Mouse (Mus musculus) kidney, embryonic 16.5 days (tissue): ENCODE results near the gene Fgfr2. TPM values are rescaled to one million over a fixed set of nuclear protein-coding genes. Genes with fewer than 3 reads are reported as not detected.
A peak's percentile ranks its signal among the peaks of the same experiment; 100 is the strongest.

Experiments
- ATAC-seq: fragments of 200-750 bp; cut with Nextera tagmentation; 2 replicates; pipeline ENCODE4 v1.8.0; 2017; ENCODE audit warnings: moderate TSS enrichment; ENCODE audit not compliant: low FRiP score, low TSS enrichment
- H3K27ac ChIP-seq: fragments of 300-500 bp; sonication (generic); 2 replicates; pipeline ENCODE4 v1.5.1; 2014; ENCODE audit warnings: low read length
- H3K27me3 ChIP-seq: fragments of 300-500 bp; sonication (generic); 2 replicates; pipeline ENCODE4 v1.6.1; 2014; ENCODE audit warnings: low read length, control low read depth, mixed read lengths; ENCODE audit not compliant: insufficient read depth
- H3K36me3 ChIP-seq: fragments of 300-500 bp; sonication (generic); 2 replicates; pipeline ENCODE4 v1.6.1; 2014; ENCODE audit warnings: low read length, control low read depth, mixed read lengths; ENCODE audit not compliant: insufficient read depth
- H3K4me1 ChIP-seq: fragments of 300-500 bp; sonication (generic); 2 replicates; pipeline ENCODE4 v1.6.1; 2014; ENCODE audit warnings: low read length, control low read depth, mixed read lengths; ENCODE audit not compliant: insufficient read depth
- H3K4me2 ChIP-seq: fragments of 300-500 bp; sonication (generic); replicated peaks from 2 replicates; pipeline ENCODE4 v1.6.1; 2014; ENCODE audit warnings: low read depth, low read length
- H3K4me3 ChIP-seq: fragments of 300-500 bp; sonication (generic); 2 replicates; pipeline ENCODE4 v1.5.1; 2014; ENCODE audit warnings: mild to moderate bottlenecking, low read length
- H3K9ac ChIP-seq: fragments of 300-500 bp; sonication (generic); replicated peaks from 2 replicates; pipeline ENCODE4 v1.6.1; 2014; ENCODE audit warnings: low read length
- H3K9me3 ChIP-seq: fragments of 300-500 bp; sonication (generic); 2 replicates; pipeline ENCODE4 v1.6.1; 2016; ENCODE audit warnings: low read length, control low read depth
- WGBS: fragments of 180-500 bp; shearing (Covaris S2); extraction: QIAGEN DNeasy Blood & Tissue Kit; methylation state at CpG from one replicate; pipeline ENCODE4 v1.1.7; 2014; 5-methylcytosine and 5-hydroxymethylcytosine counted together
- polyA plus RNA-seq: library from polyadenylated mRNA; unstranded; fragments of >200 nt; fragmentation: Nextera tagmentation; extraction: Ambion mirVana; gene quantifications from 2 replicates; pipeline ENCODE4 v1.2.1, GENCODE M21; 2015

Fgfr2 gene
- polyA plus RNA-seq, 1 experiment from 2014 or later, result 118 TPM

- Histone ChIP-seq H3K4me3 (no peak overlapping the region), H3K9ac (no peak overlapping the region), H3K9me3 (no peaks in the 10 kb centered on the region), H3K4me1 (peaks cover 7% of the 10 kb centered on the region; the same call in 1 of the 2 replicates), H3K27ac (no peak overlapping the region), H3K36me3 (no peaks in the 10 kb centered on the region), H3K27me3 (no peaks in the 10 kb centered on the region), H3K4me2 (no peak overlapping the region)
- WGBS, result 39% methylated on average over 16 of the region's 16 CpGs
- no peak for ATAC-seq
Observed at GRCm38 (mm10) chr7:130812407-130812806, 2310.7 kb downstream of the Fgfr2 start.

DNA sequence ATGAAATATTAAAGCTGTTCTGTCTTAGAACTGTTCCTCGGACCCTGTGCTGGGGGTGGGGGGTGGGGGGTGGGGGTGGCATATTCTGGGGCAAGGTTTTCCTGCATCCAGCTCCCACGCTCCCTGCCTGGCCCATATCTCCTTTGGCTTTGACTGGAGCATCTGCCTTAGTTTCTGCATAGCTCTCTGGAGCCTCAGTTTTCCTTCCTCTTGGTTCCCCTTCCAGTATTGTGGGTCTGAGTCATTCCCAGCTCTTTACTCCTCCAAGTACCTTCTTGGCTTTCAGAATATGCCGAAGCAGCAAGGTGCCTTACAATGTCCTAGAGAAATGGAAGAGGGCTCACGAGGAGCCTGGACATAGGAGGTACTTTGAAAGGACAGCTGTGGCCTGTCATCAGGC, 2312.9 kb downstream of the Fgfr2 start:
- Histone ChIP-seq H3K27ac (no peak overlapping the region), H3K36me3 (no peaks in the 10 kb centered on the region), H3K4me3 (no peak overlapping the region), H3K9ac (no peak overlapping the region), H3K27me3 (no peaks in the 10 kb centered on the region), H3K4me2 (no peak overlapping the region), H3K4me1 (peaks cover 7% of the 10 kb centered on the region; the same call in 1 of the 2 replicates), H3K9me3 (no peaks in the 10 kb centered on the region)
- 69% methylated on average over 4 of the region's 4 CpGs for WGBS
- no peak for ATAC-seq

DNA sequence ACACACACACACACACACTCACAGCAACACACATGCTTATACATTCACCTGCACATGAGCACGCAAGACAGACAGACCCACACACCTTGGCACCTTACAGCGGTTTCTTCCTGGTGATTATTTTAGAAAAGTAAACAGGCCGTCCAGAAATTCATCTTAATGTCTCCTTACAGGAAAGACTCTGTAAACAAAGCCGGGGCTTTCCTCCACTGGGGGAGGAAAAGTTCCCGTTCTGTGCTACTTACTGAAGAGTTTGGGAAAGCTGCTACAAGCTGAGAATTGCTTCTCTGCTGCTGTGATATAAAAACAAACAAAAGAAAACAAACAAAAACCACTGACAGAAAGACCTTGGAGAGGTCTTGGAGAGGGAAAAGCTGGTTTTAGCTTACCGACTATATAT, 2314.5 kb downstream of the Fgfr2 start:
- Histone ChIP-seq H3K36me3 (no peaks in the 10 kb centered on the region), H3K9ac (no peak overlapping the region), H3K4me1 (peaks cover 7% of the 10 kb centered on the region; the same call in 1 of the 2 replicates), H3K27me3 (no peaks in the 10 kb centered on the region), H3K4me2 (no peak overlapping the region), H3K27ac (no peak overlapping the region), H3K9me3 (no peaks in the 10 kb centered on the region), H3K4me3 (no peak overlapping the region)
- ATAC-seq, result no peak
- WGBS, result 41% methylated on average over 6 of the region's 6 CpGs

- Histone ChIP-seq H3K4me2 (no peak overlapping the region), H3K27ac (no peak overlapping the region), H3K36me3 (no peaks in the 10 kb centered on the region), H3K4me1 (peaks cover 7% of the 10 kb centered on the region; the same call in 1 of the 2 replicates), H3K9me3 (no peaks in the 10 kb centered on the region), H3K4me3 (no peak overlapping the region), H3K27me3 (no peaks in the 10 kb centered on the region), H3K9ac (no peak overlapping the region)
- 76% methylated on average over 8 of the region's 8 CpGs for WGBS
- no peak for ATAC-seq
Observed at GRCm38 (mm10) chr7:130807749-130808148, 2315.4 kb downstream of the Fgfr2 start.

GRCm38 (mm10) chr7:130804991-130805390, 2318.2 kb downstream of the Fgfr2 start:
- Histone ChIP-seq H3K4me3 (no peak overlapping the region), H3K4me2 (no peak overlapping the region), H3K36me3 (no peaks in the 10 kb centered on the region), H3K9me3 (no peaks in the 10 kb centered on the region), H3K4me1 (peaks cover 11% of the 10 kb centered on the region; the same call in 1 of the 2 replicates), H3K27me3 (no peaks in the 10 kb centered on the region), H3K27ac (no peak overlapping the region), H3K9ac (no peak overlapping the region)
- WGBS, result 44% methylated on average over 5 of the region's 5 CpGs
- peak; percentile 49; the same call in 1 of the 2 replicates for ATAC-seq

GRCm38 (mm10) chr7:130803251-130803825, 2319.8 kb downstream of the Fgfr2 start:
- H3K36me3 ChIP-seq, result no peaks in the 10 kb centered on the region
- 89% methylated on average over 8 of the region's 8 CpGs for WGBS
- H3K9me3 ChIP-seq, result no peaks in the 10 kb centered on the region

GRCm38 (mm10) chr7:130801811-130802210, 2321.3 kb downstream of the Fgfr2 start:
- H3K4me1 ChIP-seq, result peaks cover 4% of the 10 kb centered on the region; the same call in 1 of the 2 replicates
- H3K9ac ChIP-seq, result no peak overlapping the region
- ATAC-seq, result no peak
- no peak overlapping the region for H3K27ac ChIP-seq
- H3K4me3 ChIP-seq, result no peak overlapping the region
- H3K4me2 ChIP-seq, result no peak overlapping the region
- H3K27me3 ChIP-seq, result no peaks in the 10 kb centered on the region
- WGBS, result 87% methylated on average over 4 of the region's 4 CpGs
- H3K9me3 ChIP-seq, result no peaks in the 10 kb centered on the region
- no peaks in the 10 kb centered on the region for H3K36me3 ChIP-seq

More at GRCm38 (mm10) chr7:130803251-130803825, 2319.8 kb downstream of the Fgfr2 start:
- Histone ChIP-seq H3K27ac (no peak overlapping the region), H3K9ac (no peak overlapping the region), H3K4me3 (no peak overlapping the region), H3K4me2 (no peak overlapping the region), H3K27me3 (no peaks in the 10 kb centered on the region), H3K4me1 (peaks cover 4% of the 10 kb centered on the region; the same call in 1 of the 2 replicates)
- no peak for ATAC-seq

DNA sequence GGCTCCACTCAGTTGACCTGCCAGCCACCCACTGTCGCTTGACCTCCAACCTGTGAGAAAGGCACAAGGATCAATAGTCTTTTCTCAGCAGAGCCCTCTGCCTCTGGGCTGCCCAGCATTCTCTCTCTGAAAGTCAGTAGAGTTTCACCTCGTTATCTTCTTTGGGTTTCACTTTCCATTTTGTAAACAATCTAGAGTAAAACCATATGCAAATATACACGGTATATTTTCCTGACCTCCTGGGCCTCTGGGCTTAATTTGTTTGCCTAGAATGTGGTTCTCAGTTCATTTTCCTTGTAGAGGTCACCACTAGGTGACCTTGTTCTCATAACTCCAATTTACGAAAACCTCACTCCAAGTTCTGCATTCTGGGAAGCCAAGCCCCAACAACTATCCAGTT, 2322.5 kb downstream of the Fgfr2 start:
- WGBS, result 53% methylated on average over 4 of the region's 4 CpGs
- peaks cover 4% of the 10 kb centered on the region; the same call in 1 of the 2 replicates for H3K4me1 ChIP-seq
- no peak overlapping the region for H3K9ac ChIP-seq
- H3K27me3 ChIP-seq, result no peaks in the 10 kb centered on the region
- H3K36me3 ChIP-seq, result no peaks in the 10 kb centered on the region
- H3K27ac ChIP-seq, result no peak overlapping the region
- H3K4me2 ChIP-seq, result no peak overlapping the region
- no peak overlapping the region for H3K4me3 ChIP-seq
- H3K9me3 ChIP-seq, result no peaks in the 10 kb centered on the region
- ATAC-seq, result no peak

GRCm38 (mm10) chr7:130799418-130799817, 2323.7 kb downstream of the Fgfr2 start:
- Histone ChIP-seq H3K36me3 (no peaks in the 10 kb centered on the region), H3K4me3 (no peak overlapping the region), H3K4me1 (peaks cover 4% of the 10 kb centered on the region; the same call in 1 of the 2 replicates), H3K9me3 (no peaks in the 10 kb centered on the region), H3K4me2 (no peak overlapping the region), H3K27ac (no peak overlapping the region), H3K27me3 (no peaks in the 10 kb centered on the region), H3K9ac (no peak overlapping the region)
- 72% methylated on average over 10 of the region's 10 CpGs for WGBS
- ATAC-seq, result no peak

- Histone ChIP-seq H3K9me3 (no peaks in the 10 kb centered on the region), H3K27ac (no peak overlapping the region), H3K27me3 (no peaks in the 10 kb centered on the region), H3K9ac (no peak overlapping the region), H3K36me3 (no peaks in the 10 kb centered on the region), H3K4me1 (peaks cover 4% of the 10 kb centered on the region; the same call in 1 of the 2 replicates), H3K4me2 (no peak overlapping the region), H3K4me3 (no peak overlapping the region)
- no peak for ATAC-seq
- WGBS, result 82% methylated on average over 6 of the region's 6 CpGs
Observed at GRCm38 (mm10) chr7:130797524-130797923, 2325.6 kb downstream of the Fgfr2 start.
